Comparison of ENCODE assay signal across 17 mouse cellular contexts in genomic region chr4:152463147-152463546, GRCm38 (mm10). TPM values are rescaled to one million over a fixed set of nuclear protein-coding genes. Genes with fewer than 3 reads are reported as not detected.
DNase-seq lines count a peak whose midpoint lies in the region; ATAC-seq and TF ChIP-seq lines count a peak whose summit lies in the region.
"Had no signal": no experiment of that assay in that cellular context is flagged by ENCODE, and none has a peak within 500 bp of the region (broad histone marks: within the 10 kb centered on the region; RNA-seq: fewer than 3 reads in every experiment).

No protein-coding gene starts in this region.

- DNase-seq in kidney, adult 11 months: peak; percentile 31
- DNase-seq in 3134 (ENCODE audit: extremely low read depth, insufficient read length, low spot score): peak; percentile 56
- no peak for DNase-seq in B cell, adult 2 months
- DNase-seq in urinary bladder, adult 18-20 months (ENCODE audit: low spot score in 2 of 2): no peak
- no peak for DNase-seq in adrenal gland, adult 18-20 months (ENCODE audit: low spot score in 2 of 2)
- DNase-seq: cerebellum, adult 8-10 months; liver, postnatal 0 days; lung, postnatal 4 days; retina, postnatal 1 day; spleen, adult 18-20 months; thymus, postnatal 4 days had no signal

- no peak overlapping the region for H3K27ac ChIP-seq in kidney, embryonic 16.5 days (ENCODE audit: low read length)
- peak overlapping the region; percentile 83 for H3K27ac ChIP-seq in cortical plate, adult 2 months (ENCODE audit: insufficient read depth, low read length)
- H3K27ac ChIP-seq in heart, embryonic 16.5 days (ENCODE audit: low read length): no peak overlapping the region
- H3K27ac ChIP-seq: midbrain, embryonic 15.5 days; neural tube, embryonic 13.5 days had no signal

- no peaks in the 10 kb centered on the region for H3K9me3 ChIP-seq in kidney, embryonic 16.5 days (ENCODE audit: low read length)
- H3K9me3 ChIP-seq in heart, embryonic 16.5 days (replicated peaks; ENCODE audit: control insufficient read depth, low read length): no peaks in the 10 kb centered on the region
- H3K9me3 ChIP-seq: midbrain, embryonic 15.5 days; neural tube, embryonic 13.5 days had no signal

- H3K4me1 ChIP-seq in kidney, embryonic 16.5 days (ENCODE audit: insufficient read depth, low read length): no peaks in the 10 kb centered on the region
- peaks cover 24% of the 10 kb centered on the region for H3K4me1 ChIP-seq in cortical plate, adult 2 months (ENCODE audit: control insufficient read depth, insufficient read depth, low read length)
- peaks cover 17% of the 10 kb centered on the region for H3K4me1 ChIP-seq in heart, embryonic 16.5 days (ENCODE audit: control insufficient read depth, insufficient read depth, low read length)

- H3K9ac ChIP-seq in kidney, embryonic 16.5 days (replicated peaks; ENCODE audit: low read length): no peak overlapping the region
- no peak overlapping the region for H3K9ac ChIP-seq in heart, embryonic 16.5 days (ENCODE audit: low read length)
- H3K9ac ChIP-seq: liver, postnatal 0 days; midbrain, embryonic 15.5 days; neural tube, embryonic 13.5 days had no signal

- no peak for TF ChIP-seq CTCF in cortical plate, adult 2 months (IDR thresholded peaks at IDR 0.05; ENCODE audit: extremely low read depth, insufficient read depth, low read length)

- no peak overlapping the region for H3K4me3 ChIP-seq in kidney, embryonic 16.5 days (ENCODE audit: low read length)
- no peak overlapping the region for H3K4me3 ChIP-seq in cortical plate, adult 2 months (ENCODE audit: insufficient read depth, low read length)
- no peak overlapping the region for H3K4me3 ChIP-seq in heart, embryonic 16.5 days (ENCODE audit: low read length)
- H3K4me3 ChIP-seq: midbrain, embryonic 15.5 days; neural tube, embryonic 13.5 days had no signal

- no peak for TF ChIP-seq POLR2A in cortical plate, adult 2 months (IDR thresholded peaks at IDR 0.05; ENCODE audit: extremely low read depth, insufficient read depth, low read length)

- no peaks in the 10 kb centered on the region for H3K36me3 ChIP-seq in kidney, embryonic 16.5 days (ENCODE audit: insufficient read depth, low read length)
- no peaks in the 10 kb centered on the region for H3K36me3 ChIP-seq in heart, embryonic 16.5 days (ENCODE audit: control insufficient read depth, insufficient read depth)
- H3K36me3 ChIP-seq: midbrain, embryonic 15.5 days; neural tube, embryonic 13.5 days had no signal

- no peaks in the 10 kb centered on the region for H3K27me3 ChIP-seq in kidney, embryonic 16.5 days (ENCODE audit: insufficient read depth, low read length)
- H3K27me3 ChIP-seq in heart, embryonic 16.5 days (ENCODE audit: control insufficient read depth, insufficient read depth, low read length): no peaks in the 10 kb centered on the region
- H3K27me3 ChIP-seq: midbrain, embryonic 15.5 days; neural tube, embryonic 13.5 days had no signal

- WGBS in kidney, embryonic 16.5 days: 89% methylated on average over 9 of the region's 9 CpGs
- 46% methylated on average over 9 of the region's 9 CpGs for WGBS in heart, embryonic 16.5 days

- no peak overlapping the region for H3K4me2 ChIP-seq in kidney, embryonic 16.5 days (replicated peaks; ENCODE audit: low read depth, low read length)
- no peak overlapping the region for H3K4me2 ChIP-seq in heart, embryonic 16.5 days (ENCODE audit: low read depth, low read length)
- H3K4me2 ChIP-seq: midbrain, embryonic 15.5 days; neural tube, embryonic 13.5 days had no signal

- ATAC-seq in kidney, embryonic 16.5 days (ENCODE audit: low FRiP score, low TSS enrichment): no peak
- ATAC-seq in heart, embryonic 16.5 days (replicated peaks; ENCODE audit: extremely low read depth, insufficient read depth, low FRiP score): peak; percentile 25; the same call in 1 of the 2 replicates
- ATAC-seq: intestine, postnatal 0 days; liver, postnatal 0 days; midbrain, embryonic 15.5 days had no signal

RNA-seq across cellular contexts. Expression of gene Nphp4, which starts 13.4 kb away (rescaled TPM):
- polyA plus RNA-seq in kidney, embryonic 16.5 days (2015; fragmentation: Nextera tagmentation; extraction: Ambion mirVana): 5.0 and 5.2 TPM in 2 replicates
- polyA plus RNA-seq in cortical plate, adult 2 months (2012; rRNA removed): 14.8 and 15.7 TPM in 2 replicates
- 1.9 and 2.0 TPM in 2 replicates for polyA plus RNA-seq in heart, embryonic 16.5 days (2015; fragmentation: Nextera tagmentation; extraction: Ambion mirVana)
- total RNA-seq in adrenal gland, adult 18-20 months (2021): 1 to 10 TPM; 2.9 to 4.1 TPM

RNA-seq across cellular contexts. Expression of gene Kcnab2, which starts 14.5 kb away (rescaled TPM):
- polyA plus RNA-seq in kidney, embryonic 16.5 days (2015; fragmentation: Nextera tagmentation; extraction: Ambion mirVana): 5.9 and 6.6 TPM in 2 replicates
- polyA plus RNA-seq in cortical plate, adult 2 months (2012; rRNA removed): 245 and 267 TPM in 2 replicates
- polyA plus RNA-seq in heart, embryonic 16.5 days (2015; fragmentation: Nextera tagmentation; extraction: Ambion mirVana): 11.3 and 21.7 TPM in 2 replicates
- 1 to 10 TPM; 4.6 to 5.5 TPM for total RNA-seq in adrenal gland, adult 18-20 months (2021)

Comparison
In these comparisons a context has a peak if more than half of its experiments do, and no peak if none do; other contexts are left out.
1. DNase-seq: peak in kidney, adult 11 months (single experiment) and 3134 (single experiment); none in B cell, adult 2 months (0 of 2), urinary bladder, adult 18-20 months (0 of 2) and adrenal gland, adult 18-20 months (0 of 2).
2. RNA of gene Kcnab2, which starts 14.5 kb away (polyA plus RNA-seq): 245 to 267 TPM in cortical plate, adult 2 months; 11.3 to 21.7 TPM in heart, embryonic 16.5 days and 5.9 to 6.6 TPM in kidney, embryonic 16.5 days; every median in the first group is over 10 times any median in the second.